Mouse (Mus musculus): Measurements from ENCODE around the gene Sgsh. TPM values are rescaled to one million over a fixed set of nuclear protein-coding genes. Genes with fewer than 3 reads are reported as not detected.

The Sgsh gene
- polyA plus RNA-seq, 1 experiment from 2014 or later: 4.7 TPM

- H3K9ac ChIP-seq: no peak overlapping the region
- H3K4me3 ChIP-seq: no peak overlapping the region
- H3K4me2 ChIP-seq: no peak overlapping the region
- 59% methylated on average over 4 of the region's 4 CpGs for WGBS
- 0 out of 2 replicates have a peak, but pooled peaks cover 9% of the 10 kb centered on the region for H3K27me3 ChIP-seq
- H3K27ac ChIP-seq: no peak overlapping the region
- H3K4me1 ChIP-seq (replicated peaks): no peaks in the 10 kb centered on the region
- H3K9me3 ChIP-seq: no peaks in the 10 kb centered on the region
- H3K36me3 ChIP-seq: no peaks in the 10 kb centered on the region
- ATAC-seq (ENCODE audit: low FRiP score): no peak
These were observed 24.7 kb downstream of the Sgsh start for GRCm38 (mm10) chr11:119330592-119330991.

- H3K36me3 ChIP-seq: no peaks in the 10 kb centered on the region
- H3K9me3 ChIP-seq: no peaks in the 10 kb centered on the region
- 84% methylated on average over 1 of the region's 1 CpGs for WGBS
- H3K27me3 ChIP-seq: peaks cover 7% of the 10 kb centered on the region; the same call in 1 of the 2 replicates
- no peak for ATAC-seq (ENCODE audit: low FRiP score)
- H3K4me3 ChIP-seq: no peak overlapping the region
- H3K4me1 ChIP-seq (replicated peaks): no peaks in the 10 kb centered on the region
- H3K27ac ChIP-seq: no peak overlapping the region
- no peak overlapping the region for H3K9ac ChIP-seq
- no peak overlapping the region for H3K4me2 ChIP-seq
These were observed 30.3 kb downstream of the Sgsh start for GRCm38 (mm10) chr11:119325068-119325467.

- Histone ChIP-seq H3K27me3 (peaks cover 6% of the 10 kb centered on the region; the same call in 1 of the 2 replicates), H3K9me3 (no peaks in the 10 kb centered on the region), H3K9ac (no peak overlapping the region), H3K4me1 (replicated peaks) (no peaks in the 10 kb centered on the region), H3K36me3 (no peaks in the 10 kb centered on the region), H3K4me3 (no peak overlapping the region), H3K27ac (no peak overlapping the region), H3K4me2 (no peak overlapping the region)
- no peak for ATAC-seq (ENCODE audit: low FRiP score)
- WGBS: 84% methylated on average over 13 of the region's 13 CpGs
These were observed 32.8 kb downstream of the Sgsh start for GRCm38 (mm10) chr11:119322521-119322920.

- H3K9ac ChIP-seq: no peak overlapping the region
- 81% methylated on average over 4 of the region's 4 CpGs for WGBS
- no peak overlapping the region for H3K27ac ChIP-seq
- 0 out of 2 replicates have a peak, but pooled peaks cover 2% of the 10 kb centered on the region for H3K27me3 ChIP-seq
- no peak overlapping the region for H3K4me3 ChIP-seq
- H3K4me2 ChIP-seq: no peak overlapping the region
- no peaks in the 10 kb centered on the region for H3K9me3 ChIP-seq
- no peaks in the 10 kb centered on the region for H3K36me3 ChIP-seq
- ATAC-seq (ENCODE audit: low FRiP score): no peak
- no peaks in the 10 kb centered on the region for H3K4me1 ChIP-seq (replicated peaks)
These were observed 38.6 kb downstream of the Sgsh start for GRCm38 (mm10) chr11:119316720-119317119.

- 83% methylated on average over 17 of the region's 17 CpGs for WGBS
- Histone ChIP-seq H3K4me3 (no peak overlapping the region), H3K27ac (no peak overlapping the region), H3K36me3 (no peaks in the 10 kb centered on the region), H3K4me1 (replicated peaks) (no peaks in the 10 kb centered on the region), H3K9ac (no peak overlapping the region), H3K9me3 (no peaks in the 10 kb centered on the region), H3K4me2 (no peak overlapping the region), H3K27me3 (peaks cover 13% of the 10 kb centered on the region; the same call in 1 of the 2 replicates)
- ATAC-seq (ENCODE audit: low FRiP score): no peak
These were observed 40.9 kb downstream of the Sgsh start for GRCm38 (mm10) chr11:119314252-119314936.

- Histone ChIP-seq H3K9ac (no peak overlapping the region), H3K36me3 (no peaks in the 10 kb centered on the region), H3K9me3 (no peaks in the 10 kb centered on the region), H3K27ac (no peak overlapping the region), H3K4me1 (replicated peaks) (peaks cover 12% of the 10 kb centered on the region; the same call in 1 of the 2 replicates), H3K4me3 (no peak overlapping the region), H3K27me3 (peaks cover 16% of the 10 kb centered on the region; the same call in 1 of the 2 replicates), H3K4me2 (no peak overlapping the region)
- 13% methylated on average over 10 of the region's 10 CpGs for WGBS
- ATAC-seq (ENCODE audit: low FRiP score): no peak
These were observed 44.7 kb downstream of the Sgsh start for GRCm38 (mm10) chr11:119310621-119311020.

- ATAC-seq (ENCODE audit: low FRiP score): no peak
- 38% methylated on average over 11 of the region's 11 CpGs for WGBS
- Histone ChIP-seq H3K9me3 (no peaks in the 10 kb centered on the region), H3K4me1 (replicated peaks) (peaks cover 12% of the 10 kb centered on the region; the same call in 1 of the 2 replicates), H3K27ac (no peak overlapping the region), H3K36me3 (no peaks in the 10 kb centered on the region), H3K4me3 (no peak overlapping the region), H3K27me3 (peaks cover 25% of the 10 kb centered on the region), H3K4me2 (no peak overlapping the region), H3K9ac (peak overlapping the region; percentile 43; the same call in 1 of the 2 replicates)
These were observed 47.4 kb downstream of the Sgsh start for GRCm38 (mm10) chr11:119307916-119308315.

GRCm38 (mm10) chr11:119307658-119307867 lies 47.8 kb downstream of the Sgsh start, which contains the start of gene Card14:
Card14 (plus strand) TSS chr11:119307768.
- Histone ChIP-seq H3K36me3 (no peaks in the 10 kb centered on the region), H3K4me3 (no peak within 1 kb of the TSS), H3K4me1 (replicated peaks) (peaks cover 12% of the 10 kb centered on the region; the same call in 1 of the 2 replicates), H3K27me3 (peaks cover 25% of the 10 kb centered on the region), H3K4me2 (no peak within 1 kb of the TSS), H3K9ac (peak within 1 kb of the TSS; percentile 43; the same call in 1 of the 2 replicates), H3K27ac (no peak within 1 kb of the TSS), H3K9me3 (no peaks in the 10 kb centered on the region)
- no peak for ATAC-seq (ENCODE audit: low FRiP score)
- 48% methylated on average over 1 of the region's 1 CpGs for WGBS

GRCm38 (mm10) chr11:119306762-119307657 lies 48.3 kb downstream of the Sgsh start:
- Histone ChIP-seq H3K27ac (no peak overlapping the region), H3K4me2 (no peak overlapping the region), H3K36me3 (no peaks in the 10 kb centered on the region), H3K27me3 (peaks cover 25% of the 10 kb centered on the region), H3K9ac (no peak overlapping the region), H3K4me1 (replicated peaks) (peaks cover 12% of the 10 kb centered on the region; the same call in 1 of the 2 replicates), H3K4me3 (no peak overlapping the region), H3K9me3 (no peaks in the 10 kb centered on the region)
- 58% methylated on average over 13 of the region's 13 CpGs for WGBS
- ATAC-seq (ENCODE audit: low FRiP score): no peak

- H3K9ac ChIP-seq: peak overlapping the region; percentile 6; the same call in 1 of the 2 replicates
These were observed 50.2 kb downstream of the Sgsh start for GRCm38 (mm10) chr11:119304904-119305712.

GRCm38 (mm10) chr11:119300986-119301385 lies 54.4 kb downstream of the Sgsh start:
- peaks cover 22% of the 10 kb centered on the region for H3K36me3 ChIP-seq
- peak overlapping the region; percentile 98; the same call in 1 of the 2 replicates for H3K4me3 ChIP-seq
- H3K27me3 ChIP-seq: peaks cover 12% of the 10 kb centered on the region
- peaks cover 27% of the 10 kb centered on the region for H3K4me1 ChIP-seq (replicated peaks)
- ATAC-seq (ENCODE audit: low FRiP score): no peak
- H3K4me2 ChIP-seq: peak overlapping the region; percentile 88
- H3K9me3 ChIP-seq: no peaks in the 10 kb centered on the region
- 33% methylated on average over 2 of the region's 2 CpGs for WGBS
- no peak overlapping the region for H3K9ac ChIP-seq
- no peak overlapping the region for H3K27ac ChIP-seq

More at GRCm38 (mm10) chr11:119304904-119305712, 50.2 kb downstream of the Sgsh start:
- no peaks in the 10 kb centered on the region for H3K9me3 ChIP-seq
- WGBS: 41% methylated on average over 16 of the region's 16 CpGs
- no peak overlapping the region for H3K4me3 ChIP-seq
- peaks cover 19% of the 10 kb centered on the region for H3K27me3 ChIP-seq
- no peak overlapping the region for H3K27ac ChIP-seq
- no peaks in the 10 kb centered on the region for H3K36me3 ChIP-seq
- ATAC-seq (ENCODE audit: low FRiP score): no peak; the same call in 1 of the 2 replicates
- no peak overlapping the region for H3K4me2 ChIP-seq
- peaks cover 21% of the 10 kb centered on the region for H3K4me1 ChIP-seq (replicated peaks)

Data from hindbrain, embryonic 13.5 days (tissue).